In genomic region chr6:117287396-117287795, GRCm38 (mm10) we compare ENCODE assay signal across 17 mouse cellular contexts.
"Had no signal": no experiment of that assay in that cellular context is flagged by ENCODE, and none has a peak within 500 bp of the region (broad histone marks: within the 10 kb centered on the region; RNA-seq: fewer than 3 reads in every experiment).

No protein-coding gene starts in this region.

- DNase-seq: lung, adult 18-20 months; lung, embryonic 14.5 days; lung, postnatal 10 days; lung, postnatal 4 days; right cerebral cortex, postnatal 25 days; right cerebral cortex, postnatal 4 days; spleen, adult 18-20 months; thymus, adult 2 months; thymus, postnatal 25 days; thymus, postnatal 4 days had no signal

- H3K4me1 ChIP-seq: megakaryocyte, embryonic 14.5 days; midbrain, embryonic 13.5 days; midbrain, embryonic 15.5 days; neural tube, embryonic 12.5 days; stomach, embryonic 15.5 days had no signal

- H3K27ac ChIP-seq: midbrain, embryonic 13.5 days; midbrain, embryonic 15.5 days; neural tube, embryonic 12.5 days; stomach, embryonic 15.5 days; stomach, postnatal 0 days had no signal

- ATAC-seq: midbrain, embryonic 13.5 days; midbrain, embryonic 15.5 days had no signal

- H3K4me2 ChIP-seq: lung, embryonic 14.5 days; midbrain, embryonic 11.5 days; midbrain, embryonic 13.5 days; midbrain, embryonic 15.5 days; neural tube, embryonic 12.5 days; stomach, embryonic 15.5 days had no signal

- H3K36me3 ChIP-seq: midbrain, embryonic 13.5 days; midbrain, embryonic 15.5 days; neural tube, embryonic 12.5 days; stomach, embryonic 15.5 days had no signal

- H3K4me3 ChIP-seq: megakaryocyte, embryonic 14.5 days; midbrain, embryonic 13.5 days; midbrain, embryonic 15.5 days; neural tube, embryonic 12.5 days; stomach, embryonic 15.5 days had no signal

- H3K9me3 ChIP-seq: megakaryocyte, embryonic 14.5 days; midbrain, embryonic 13.5 days; midbrain, embryonic 15.5 days; neural tube, embryonic 12.5 days; stomach, embryonic 15.5 days had no signal

- H3K9ac ChIP-seq: lung, embryonic 14.5 days; midbrain, embryonic 13.5 days; midbrain, embryonic 15.5 days; neural tube, embryonic 12.5 days; stomach, embryonic 15.5 days had no signal

- H3K27me3 ChIP-seq: megakaryocyte, embryonic 14.5 days; midbrain, embryonic 13.5 days; midbrain, embryonic 15.5 days; neural tube, embryonic 12.5 days; stomach, embryonic 15.5 days had no signal
